Mouse (Mus musculus) right cerebral cortex, postnatal 4 days (tissue): ENCODE measurements around the gene Lbh.
A peak's percentile ranks its signal among the peaks of the same experiment; 100 is the strongest.

Source experiments
- DNase-seq: peaks from one replicate; pipeline ENCODE4 v3.0.0-alpha.2; 2022

Lbh gene

DNA sequence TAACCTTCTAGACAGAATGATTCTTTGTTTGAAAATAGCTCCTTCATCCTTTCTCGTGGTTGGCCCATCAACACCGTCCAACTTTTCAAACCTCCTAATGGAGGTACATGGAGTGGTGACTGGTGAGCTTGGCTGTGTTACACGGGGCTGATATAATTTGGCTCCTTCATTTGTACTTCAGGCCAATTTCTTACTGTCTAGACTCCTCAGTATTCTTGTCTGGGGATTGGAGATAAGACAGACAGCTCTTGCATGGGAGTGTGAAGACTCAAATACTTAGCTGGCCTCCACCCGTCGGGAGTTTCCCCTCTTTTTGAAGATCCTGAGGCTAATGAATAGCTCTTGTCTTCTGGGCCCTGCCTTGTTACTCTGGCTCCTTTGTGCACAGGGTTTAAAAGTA is 26.3 kb downstream of the Lbh start:
- no peak for DNase-seq

DNA sequence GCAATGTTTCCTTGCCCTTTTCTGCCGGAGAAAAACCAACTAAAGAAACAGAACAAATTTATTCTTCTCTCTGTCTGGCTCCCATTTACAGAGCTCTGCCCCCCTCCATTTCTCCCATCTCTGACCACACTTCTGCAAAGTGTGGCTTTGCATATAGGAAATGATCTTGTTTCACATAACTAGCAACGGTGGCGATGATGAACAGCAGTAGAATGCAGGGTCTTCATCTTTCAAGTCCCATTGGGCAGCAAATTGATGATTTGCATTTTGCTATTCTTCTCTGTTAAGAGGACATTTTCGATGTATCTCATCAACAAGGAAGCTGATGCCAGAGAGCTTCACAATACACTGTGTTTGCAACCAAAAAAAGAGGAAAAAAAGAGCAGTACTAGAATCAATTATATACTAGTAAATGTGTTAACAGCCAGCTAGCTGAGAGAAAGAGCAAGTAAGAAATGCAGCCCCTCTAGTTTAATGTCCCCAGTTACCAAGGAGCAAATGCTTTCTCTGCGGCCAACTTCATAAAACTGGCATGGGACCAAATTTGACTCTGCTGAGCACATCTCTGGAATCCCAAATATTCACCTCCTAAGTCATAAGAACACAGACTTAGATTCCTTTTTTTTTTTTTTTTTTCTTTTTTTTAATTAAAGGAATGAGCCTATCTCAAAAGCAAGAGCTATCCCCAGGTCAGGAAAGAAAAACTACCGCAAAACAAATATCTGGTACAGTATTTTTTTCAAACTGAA is 29.2 kb downstream of the Lbh start:
- no peak for DNase-seq

DNA sequence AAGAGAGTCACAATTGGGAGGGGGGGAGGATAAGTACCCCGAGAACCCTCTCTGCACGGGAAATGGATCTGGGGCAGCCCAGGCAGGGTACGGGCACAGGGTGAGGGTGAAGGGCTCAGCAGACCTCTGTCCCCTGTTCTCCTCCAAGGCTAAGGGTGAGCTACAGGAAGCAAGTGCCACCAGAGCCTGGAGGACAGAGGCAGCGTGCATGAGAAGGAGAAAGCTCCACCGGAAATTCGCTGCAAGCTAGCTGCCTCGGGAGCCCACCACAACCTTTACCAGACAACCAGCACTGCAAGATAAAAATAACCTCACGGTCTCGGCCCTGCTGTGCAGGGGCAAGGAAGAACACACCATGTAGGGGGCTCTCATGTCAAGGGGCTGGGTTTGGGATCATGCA is 30.0 kb downstream of the Lbh start:
- no peak for DNase-seq

DNA sequence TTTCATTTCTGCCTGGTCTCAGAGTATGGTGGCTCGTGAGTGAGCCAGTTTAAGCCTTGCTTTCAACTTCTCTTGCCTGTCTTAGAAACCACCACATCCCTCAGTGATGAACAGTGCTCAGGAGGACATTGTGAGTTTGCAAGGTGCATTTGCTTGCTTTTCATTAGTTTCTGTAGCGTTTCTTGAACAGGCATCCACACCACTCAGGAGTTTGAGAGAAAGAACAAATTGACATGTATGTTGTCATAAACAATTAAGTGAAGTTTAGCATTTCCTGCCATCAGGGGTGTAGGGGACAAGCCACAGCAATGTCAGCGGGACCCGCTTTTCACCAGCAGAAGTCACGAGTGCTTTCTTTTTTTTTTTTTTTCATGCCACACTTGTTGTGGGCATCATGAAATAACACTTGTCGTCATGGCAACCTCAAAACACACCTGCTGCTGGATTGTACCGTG is 31.2 kb downstream of the Lbh start:
- no peak for DNase-seq

DNA sequence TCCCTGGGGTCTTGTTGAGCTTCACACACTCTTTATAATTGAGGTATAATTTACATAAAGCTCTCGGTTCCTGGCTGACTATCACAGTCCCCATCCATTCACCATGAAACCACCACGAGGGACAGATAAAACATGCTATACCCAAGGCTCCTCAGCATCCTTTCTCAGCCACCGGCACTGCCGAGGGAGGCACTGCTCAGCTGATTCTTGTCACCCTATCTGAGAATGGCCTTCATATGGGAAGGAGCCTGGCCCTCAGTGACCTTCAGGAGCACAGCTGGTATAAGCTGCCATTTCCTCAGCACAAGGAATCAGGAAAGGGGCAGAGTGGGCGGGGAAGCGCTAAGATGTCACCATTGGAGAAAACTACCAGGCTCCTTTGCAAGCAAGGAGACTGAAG is 33.2 kb downstream of the Lbh start:
- no peak for DNase-seq

DNA sequence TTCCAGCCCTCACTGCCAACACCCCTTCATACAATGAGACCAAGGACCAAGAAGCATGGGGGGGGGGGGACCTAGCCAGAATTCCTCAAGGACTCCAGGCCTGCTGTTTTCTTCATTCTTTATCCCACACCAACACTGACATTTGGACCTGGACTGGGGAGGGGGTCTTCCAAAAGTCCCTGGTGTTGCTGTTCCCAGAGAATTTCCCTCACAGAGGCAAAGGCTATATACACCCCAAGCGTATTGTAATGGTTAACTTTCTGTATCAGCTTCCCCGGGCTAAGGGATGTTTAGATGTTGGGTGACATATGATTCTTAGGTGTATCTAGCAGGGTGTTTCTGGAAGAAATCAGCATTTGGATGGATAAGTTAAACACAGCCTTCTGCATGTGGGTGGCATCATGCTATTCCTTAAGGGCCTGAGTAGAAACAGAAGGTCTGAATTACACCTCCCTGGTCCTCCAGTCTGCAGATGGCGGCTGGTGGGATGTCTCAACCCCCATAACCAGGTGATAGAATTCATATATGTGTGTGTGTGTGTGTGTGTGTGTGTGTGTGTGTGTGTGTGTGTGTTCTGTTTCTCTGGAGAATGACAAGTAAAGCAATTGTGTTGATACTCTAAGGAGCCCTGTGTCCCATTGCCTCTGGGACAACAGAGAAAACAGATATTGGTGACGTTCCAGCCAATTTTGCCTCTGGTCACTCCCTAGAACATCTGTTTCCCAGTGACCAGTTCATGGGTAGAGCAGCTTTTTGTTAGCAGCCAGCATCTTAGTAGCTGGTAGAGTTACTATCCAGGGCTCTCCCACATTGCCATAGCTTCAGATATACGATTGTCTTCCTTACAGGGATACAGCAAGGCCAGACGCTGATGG is 35.9 kb downstream of the Lbh start:
- DNase-seq, result no peak

DNA sequence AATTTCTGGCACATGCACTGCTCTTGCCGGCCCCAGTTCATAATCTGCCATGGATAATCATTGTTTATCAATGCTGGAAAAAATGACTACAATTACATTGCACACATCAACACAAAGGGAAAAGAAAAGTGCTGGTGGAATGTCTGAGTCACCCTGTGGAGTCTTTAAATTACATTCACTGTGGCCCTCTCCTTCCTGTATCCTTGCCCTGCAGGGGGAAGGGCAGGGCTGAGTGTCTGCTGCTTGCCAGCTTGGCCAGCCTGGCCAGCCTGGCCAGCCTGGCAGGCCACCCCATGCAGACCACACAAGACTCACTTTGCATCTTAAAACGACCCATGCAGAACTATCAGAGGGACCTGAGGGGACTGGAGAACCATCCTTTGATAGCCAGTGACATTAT is 37.4 kb downstream of the Lbh start:
- no peak for DNase-seq

DNA sequence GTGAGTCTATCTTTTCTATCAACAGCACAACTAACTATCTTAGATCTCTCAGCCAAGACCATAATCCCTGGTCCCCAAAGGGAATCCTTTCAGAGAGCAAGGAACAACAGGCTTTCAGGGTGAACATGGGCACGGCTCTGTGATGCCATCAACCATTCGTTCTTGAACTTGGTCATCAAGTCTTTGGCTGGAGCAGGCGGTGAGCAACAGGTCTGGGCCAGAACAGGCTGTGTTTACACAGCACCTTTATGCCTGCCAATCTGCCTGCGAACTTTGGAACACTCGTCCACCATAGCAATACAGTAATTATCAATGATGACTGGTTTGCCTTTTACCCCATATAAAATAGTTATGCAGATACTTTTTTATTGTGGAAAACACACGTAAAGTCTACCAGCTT is 38.9 kb downstream of the Lbh start:
- DNase-seq, result no peak

DNA sequence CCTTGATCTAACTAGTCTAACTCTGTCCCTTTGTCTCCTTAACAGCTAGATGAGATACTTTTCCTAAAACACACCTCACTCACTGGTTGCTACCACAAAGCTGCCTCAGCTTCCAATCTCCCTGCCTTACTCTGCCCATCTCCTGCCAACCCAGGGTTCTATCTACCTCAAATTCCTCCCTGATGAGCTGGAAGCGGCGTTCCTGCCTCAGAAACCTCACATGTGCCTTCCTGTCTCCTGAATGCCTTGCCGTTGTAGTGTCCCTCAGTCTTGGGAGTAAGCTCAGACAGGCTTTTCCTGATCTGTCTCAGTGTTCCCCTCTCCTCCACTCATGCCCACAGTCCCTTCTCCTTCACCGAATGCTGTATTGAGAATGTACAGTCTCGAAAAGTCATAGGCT is 40.8 kb downstream of the Lbh start:
- DNase-seq, result no peak

DNA sequence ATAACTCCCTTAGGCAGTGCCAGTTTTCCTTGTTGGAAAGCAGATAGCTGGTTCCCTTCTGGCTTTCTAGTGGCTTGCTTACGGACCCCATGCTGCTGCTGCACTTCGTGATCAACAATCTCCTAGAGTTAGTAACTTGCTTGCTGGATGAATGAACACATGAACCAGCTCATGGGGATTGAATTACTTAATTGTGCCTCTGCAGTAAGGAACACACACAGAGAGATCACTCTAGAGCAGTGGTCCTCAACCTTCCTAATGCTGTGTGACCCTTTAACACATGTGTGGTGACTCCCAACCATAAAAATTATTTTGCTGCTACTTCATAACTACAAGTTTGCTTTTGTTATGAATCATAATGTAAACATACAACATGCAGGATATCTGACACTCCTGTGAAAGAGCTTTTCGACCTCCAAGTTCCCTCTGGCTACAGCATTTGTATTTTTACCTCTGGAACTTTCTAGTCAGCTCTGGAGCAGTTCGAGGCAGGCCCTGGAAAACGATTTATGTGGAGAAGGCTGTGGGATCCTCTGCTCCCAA is 41.5 kb downstream of the Lbh start:
- no peak for DNase-seq

DNA sequence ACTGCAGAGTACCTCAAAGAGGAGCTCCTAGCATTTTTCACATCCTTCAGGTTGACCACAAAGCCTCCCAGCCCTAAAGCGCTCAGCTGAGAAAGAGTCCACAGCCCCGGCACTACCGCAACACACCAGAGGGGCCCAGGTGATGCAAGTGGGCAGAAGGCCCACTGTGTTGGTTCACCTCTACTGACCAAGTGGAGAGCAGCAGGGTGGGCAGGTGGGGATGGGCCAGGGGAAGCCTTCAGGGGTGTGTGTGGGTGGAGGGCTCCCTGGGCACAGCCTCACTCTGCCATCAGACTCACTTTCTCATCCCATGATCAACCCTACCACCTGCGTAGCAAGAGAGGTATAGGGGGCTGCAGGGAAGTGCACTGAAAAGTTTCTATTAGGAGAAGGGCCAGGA is 42.1 kb downstream of the Lbh start:
- no peak for DNase-seq

DNA sequence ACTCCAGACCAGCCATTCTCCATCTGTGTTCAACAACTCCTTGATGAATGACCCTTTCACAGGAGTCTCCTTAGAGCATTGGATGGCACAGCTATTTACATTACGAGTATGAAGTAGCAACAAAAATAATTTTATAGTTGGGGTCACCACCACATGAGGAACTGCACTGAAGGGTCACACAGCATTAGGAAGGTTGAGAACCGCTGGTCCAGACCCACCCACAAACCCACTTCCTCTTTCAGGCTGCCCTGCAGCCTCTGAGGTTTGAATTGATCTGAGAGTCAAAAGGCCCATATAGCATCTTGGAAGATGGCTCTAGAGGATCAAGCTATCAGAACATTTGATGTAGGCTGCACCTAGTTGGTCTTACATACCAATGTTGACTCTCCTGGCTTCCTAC is 42.8 kb downstream of the Lbh start:
- DNase-seq, result no peak

DNA sequence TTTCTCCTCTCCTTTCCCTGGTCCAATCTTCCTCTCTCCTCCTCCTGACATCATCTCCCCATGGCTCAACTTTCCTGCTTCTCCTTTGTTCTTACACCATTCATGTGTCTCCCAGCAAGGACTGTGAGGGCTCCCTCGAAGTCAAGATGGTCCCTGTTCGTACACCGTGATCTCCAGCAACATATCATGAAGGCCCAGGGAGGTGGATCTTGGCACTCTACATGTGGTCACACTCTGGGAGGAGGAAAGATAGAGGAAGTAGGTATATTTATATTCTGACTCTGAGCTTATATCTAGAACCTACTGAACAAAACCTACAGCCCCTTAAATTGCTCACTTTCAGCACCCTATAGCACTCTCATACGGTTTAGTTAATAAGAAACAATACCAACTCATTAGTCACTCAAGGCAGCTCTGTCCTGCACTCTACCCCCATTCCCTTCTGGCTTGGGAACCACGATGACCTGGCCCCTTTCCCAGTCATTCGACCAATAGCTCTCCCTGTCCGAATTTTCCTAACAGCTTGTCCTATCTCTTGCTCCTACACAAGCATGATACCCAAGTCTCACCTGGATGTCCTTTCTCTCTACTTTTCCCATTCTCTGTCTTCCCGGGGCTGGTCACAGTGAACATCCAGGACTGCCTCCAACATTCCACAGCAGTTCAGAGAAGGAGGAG is 44.0 kb downstream of the Lbh start:
- no peak for DNase-seq

DNA sequence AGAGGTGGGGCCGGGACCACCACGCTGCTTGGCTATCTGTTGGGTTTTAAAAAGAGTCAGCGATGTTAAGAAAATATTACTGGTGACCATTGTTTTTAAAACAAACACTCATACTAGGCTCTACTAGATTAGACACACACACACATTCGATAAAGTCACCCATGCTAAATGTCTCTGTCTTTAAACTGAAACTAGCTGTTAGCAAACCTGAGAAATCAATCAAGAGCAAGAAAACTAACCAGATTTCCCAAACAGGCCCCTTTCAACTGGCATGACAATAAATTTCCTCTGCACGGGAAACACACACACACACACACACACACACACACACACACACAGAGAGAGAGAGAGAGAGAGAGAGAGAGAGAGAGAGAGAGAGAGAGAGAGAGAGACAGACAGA is 47.6 kb downstream of the Lbh start:
- DNase-seq, result no peak

DNA sequence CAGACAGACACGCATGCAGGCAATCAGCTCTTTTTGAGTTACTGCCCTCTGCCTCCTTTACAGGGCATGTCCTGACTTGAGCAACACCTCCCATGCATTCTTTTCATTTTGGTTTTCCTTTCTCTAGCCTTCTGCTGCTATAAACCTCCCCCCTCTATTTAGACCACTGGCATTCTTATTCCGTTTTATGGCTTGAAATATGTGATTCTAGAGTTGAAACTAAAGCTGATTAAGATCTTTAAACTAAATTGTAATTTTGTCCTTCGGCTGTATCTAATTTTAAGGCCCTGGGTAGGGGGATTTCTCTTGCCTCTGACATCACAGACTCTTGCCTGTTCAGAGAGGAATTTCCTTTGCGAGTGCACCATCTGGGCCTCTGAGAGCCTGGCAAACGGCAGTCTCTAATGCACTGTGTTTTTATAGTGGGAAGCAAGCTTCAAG is 48.0 kb downstream of the Lbh start:
- DNase-seq, result peak; percentile 16

DNA sequence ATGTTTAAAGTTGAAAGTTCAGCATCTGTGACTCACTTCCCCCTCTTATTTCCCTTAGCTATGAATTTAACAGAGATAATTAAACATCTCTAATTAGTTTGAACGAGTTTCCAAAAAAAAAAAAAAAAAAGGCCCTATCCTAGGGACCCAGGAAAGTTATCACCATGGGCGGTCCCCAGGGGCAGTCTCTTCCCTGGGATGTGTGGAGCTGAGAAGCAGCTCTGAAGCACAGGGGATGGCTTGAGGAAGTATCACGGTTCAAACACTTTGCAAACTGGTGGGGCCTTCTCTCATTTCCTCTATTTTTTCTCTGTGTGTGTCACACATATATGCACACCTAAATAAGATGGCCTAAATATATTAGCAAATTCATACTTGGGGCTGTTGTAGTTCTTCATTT is 48.8 kb downstream of the Lbh start:
- no peak for DNase-seq

DNA sequence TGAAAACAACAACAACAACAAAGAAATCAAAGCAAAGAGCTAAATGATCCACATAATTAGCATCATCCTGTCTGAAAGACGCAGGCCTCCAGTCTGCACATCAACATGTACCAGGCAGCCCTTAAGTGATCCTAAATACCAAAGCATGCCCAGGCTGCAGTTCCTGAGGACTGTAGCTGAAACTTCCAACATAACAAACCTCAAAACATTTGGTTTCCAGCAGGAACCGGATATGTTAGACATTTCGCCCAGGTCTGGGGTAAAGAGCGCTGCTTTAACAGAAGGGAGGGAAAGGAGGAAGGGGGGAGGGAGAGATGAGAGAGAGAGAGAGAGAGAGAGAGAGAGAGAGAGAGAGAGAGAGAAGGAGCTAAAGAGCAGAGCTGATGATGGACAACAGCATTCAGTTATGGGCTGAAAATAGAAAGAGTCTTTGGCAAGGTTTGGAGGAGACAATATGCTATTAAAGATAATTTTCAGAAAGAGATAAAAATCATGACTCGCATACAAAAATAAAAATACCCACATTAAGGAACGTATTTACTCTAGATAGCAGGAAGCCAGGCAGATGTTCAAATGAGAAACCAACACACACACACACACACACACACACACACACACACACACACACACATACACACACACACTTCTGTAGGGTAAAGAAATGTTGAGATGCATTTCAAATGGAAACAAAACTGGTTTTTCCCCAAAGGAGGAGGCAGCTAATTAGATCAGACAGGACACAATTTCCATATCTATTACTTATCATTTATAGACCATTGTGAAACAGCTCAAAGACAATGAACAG is 49.5 kb downstream of the Lbh start:
- no peak for DNase-seq

DNA sequence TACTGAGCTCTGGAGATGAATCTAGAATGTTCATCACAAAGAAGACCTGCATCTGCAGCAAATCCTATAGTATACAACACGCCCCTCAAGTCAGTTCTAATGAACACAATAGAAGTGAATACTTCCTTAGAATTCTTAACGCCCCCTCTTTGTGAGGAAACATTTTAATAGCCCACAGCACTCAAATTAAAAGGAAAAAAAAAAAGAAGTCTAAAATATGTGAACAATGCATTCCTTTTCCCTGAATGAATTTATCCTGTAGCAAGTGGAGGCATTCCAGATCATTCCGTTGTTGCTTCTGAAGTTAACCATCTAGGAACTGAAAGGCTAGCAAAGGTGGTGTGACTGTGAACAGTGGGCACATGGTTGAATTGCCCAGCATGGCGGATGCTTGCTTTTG is 50.6 kb downstream of the Lbh start:
- no peak for DNase-seq

DNA sequence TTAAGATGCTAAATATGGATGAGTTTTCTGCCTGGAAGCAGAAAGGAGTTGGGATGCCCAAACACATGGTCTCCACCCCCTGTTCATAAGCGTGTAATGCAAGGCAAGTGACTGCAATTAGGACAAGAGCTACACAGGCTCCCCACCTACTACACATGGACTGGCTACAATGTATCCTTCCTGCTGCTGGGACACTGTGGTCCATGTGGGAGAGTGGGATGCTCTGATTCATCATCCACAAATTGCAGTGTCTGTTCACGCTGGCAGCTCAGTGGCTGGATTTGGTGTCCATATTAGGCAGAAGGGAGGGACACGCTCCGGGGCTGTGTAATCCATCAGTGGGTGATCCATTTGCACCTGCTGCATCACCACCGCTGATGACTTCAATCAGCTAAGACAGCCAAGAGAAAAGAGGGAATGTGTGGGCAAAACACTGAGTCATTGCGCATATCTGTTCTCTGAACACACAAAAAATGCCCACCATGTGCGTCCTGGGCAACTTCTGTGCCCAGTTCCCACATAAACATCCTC is 52.6 kb downstream of the Lbh start:
- DNase-seq, result peak; percentile 10

DNA sequence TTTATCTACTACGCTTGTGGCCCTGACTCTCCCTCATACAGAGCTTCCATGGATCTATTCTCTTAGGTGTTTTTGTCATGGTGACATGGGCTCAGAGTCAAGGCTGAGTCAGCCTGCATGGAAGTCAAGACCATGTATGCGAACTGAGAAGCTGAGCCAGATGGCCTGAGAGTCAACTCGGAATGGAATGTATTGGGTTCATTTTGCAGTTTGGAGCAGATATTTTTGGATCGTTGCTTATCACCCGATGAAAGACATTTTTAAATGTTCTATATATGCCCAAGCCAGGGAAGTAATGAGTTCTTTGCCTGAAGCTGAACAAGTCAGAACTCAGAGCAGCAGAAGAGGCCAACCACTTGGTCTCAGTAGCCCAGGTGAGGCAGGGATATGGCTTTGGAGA is 54.9 kb downstream of the Lbh start:
- no peak for DNase-seq

DNA sequence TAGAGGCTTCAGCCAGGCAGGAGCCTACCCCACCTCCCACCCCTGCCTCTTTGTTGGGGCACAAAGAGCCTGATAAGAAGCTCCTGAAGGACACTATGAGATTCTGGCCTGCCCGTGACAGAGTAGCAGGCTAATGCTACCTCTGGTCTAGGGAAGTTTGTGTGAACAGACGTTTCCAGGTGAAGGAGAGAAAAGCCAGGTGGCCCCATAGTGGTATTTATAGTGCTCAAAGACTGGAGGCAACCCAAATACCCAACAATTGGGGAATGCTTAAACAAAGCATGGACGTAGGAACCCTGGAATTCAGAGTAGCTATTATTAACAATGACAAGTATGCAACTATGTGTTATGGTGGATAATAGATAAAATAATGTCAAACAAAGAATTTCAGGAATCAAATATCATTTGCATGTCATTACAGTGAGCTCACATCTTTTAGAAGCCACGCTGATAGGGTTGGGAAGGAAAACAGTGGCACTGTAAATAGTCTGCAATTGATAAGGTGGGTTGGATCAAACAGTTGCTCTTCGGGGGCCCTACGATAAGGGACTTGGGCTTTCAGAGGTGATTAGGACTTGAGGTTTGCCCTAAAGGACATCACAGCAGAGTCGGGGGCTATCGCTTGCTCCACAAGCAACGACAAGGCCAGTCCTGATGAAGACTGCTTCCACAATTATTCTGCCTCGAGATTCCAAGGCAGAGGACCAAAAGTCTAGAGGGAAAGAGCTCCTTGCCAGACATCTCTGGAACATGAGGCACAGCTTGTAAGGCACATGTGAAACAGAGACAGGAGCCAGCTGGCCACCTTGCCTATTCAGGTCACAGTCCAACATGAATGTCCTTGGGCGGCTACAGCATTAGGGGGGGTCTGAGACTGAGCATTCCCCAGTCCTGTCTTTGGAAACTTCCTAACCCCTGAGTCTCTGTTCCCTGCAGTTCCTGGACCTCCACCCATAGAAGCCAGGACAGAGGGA is 58.4 kb downstream of the Lbh start:
- DNase-seq, result no peak
